Mouse (Mus musculus) ES-E14 (cell line): ENCODE measurements at regions not wholly inside any gene's neighbourhood (a gene's known extent, or its start where the extent isn't known, plus 50 kb on each side); places are given as distances from the start of the nearest gene placed in this dataset.

Source experiments
- CHD2 ChIP-seq: IDR thresholded peaks from 2 replicates; pipeline ENCODE4 v1.6.1; 2014; ENCODE audit warnings: mild to moderate bottlenecking, low read depth, low read length, inconsistent platforms
- MAFK ChIP-seq: IDR thresholded peaks from 2 replicates; pipeline ENCODE4 v1.6.1; 2014; ENCODE audit warnings: mild to moderate bottlenecking, low read depth, low read length, inconsistent platforms; ENCODE audit not compliant: insufficient read depth
- ZC3H11A ChIP-seq: IDR thresholded peaks from 2 replicates; pipeline ENCODE4 v1.6.1; 2012; ENCODE audit warnings: low read depth, mild to moderate bottlenecking, inconsistent platforms, low read length, borderline replicate concordance
- ZNF384 ChIP-seq: IDR thresholded peaks from 2 replicates; pipeline ENCODE4 v1.6.1; 2012; ENCODE audit warnings: low read depth, low read length, inconsistent platforms

GRCm38 (mm10) chr2:171253194-171253593, 521.6 kb downstream of the Dok5 start:
- TF ChIP-seq ZNF384, result no peak
- TF ChIP-seq CHD2, result no peak
- no peak for TF ChIP-seq MAFK
- TF ChIP-seq ZC3H11A, result no peak
